Mouse (Mus musculus) stomach, embryonic 14.5 days (tissue): ENCODE results near the gene Hlcs. TPM values are rescaled to one million over a fixed set of nuclear protein-coding genes. Genes with fewer than 3 reads are reported as not detected.

Experiments used
- ATAC-seq: fragments of 200-750 bp; cut with Nextera tagmentation; 2 replicates; pipeline ENCODE4 v1.8.0; 2017; ENCODE audit warnings: low read depth, moderate TSS enrichment; ENCODE audit not compliant: insufficient number of reproducible peaks, insufficient read depth, low FRiP score
- H3K27ac ChIP-seq: fragments of 300-500 bp; sonication (generic); 2 replicates; pipeline ENCODE4 v1.5.1; 2014; ENCODE audit warnings: mild to moderate bottlenecking, low read length, moderate library complexity, mixed read lengths
- H3K27me3 ChIP-seq: fragments of 300-500 bp; sonication (generic); 2 replicates; pipeline ENCODE4 v1.6.1; 2014; ENCODE audit warnings: low read length, control low read depth, mixed read lengths; ENCODE audit not compliant: control insufficient read depth, insufficient read depth
- H3K36me3 ChIP-seq: fragments of 300-500 bp; sonication (generic); 2 replicates; pipeline ENCODE4 v1.6.1; 2014; ENCODE audit warnings: mild to moderate bottlenecking, control low read depth, low read length, moderate library complexity, mixed read lengths; ENCODE audit not compliant: control insufficient read depth, insufficient read depth
- H3K4me1 ChIP-seq: fragments of 300-500 bp; sonication (generic); 2 replicates; pipeline ENCODE4 v1.6.1; 2014; ENCODE audit warnings: low read length, control low read depth, mixed read lengths; ENCODE audit not compliant: control insufficient read depth, insufficient read depth
- H3K4me2 ChIP-seq: fragments of 300-500 bp; sonication (generic); replicated peaks from 2 replicates; pipeline ENCODE4 v1.6.1; 2014; ENCODE audit warnings: low read depth, low read length, control low read depth
- H3K4me3 ChIP-seq: fragments of 300-500 bp; sonication (generic); 2 replicates; pipeline ENCODE4 v1.5.1; 2014; ENCODE audit warnings: low read depth, low read length, control low read depth
- H3K9ac ChIP-seq: fragments of 300-500 bp; sonication (generic); replicated peaks from 2 replicates; pipeline ENCODE4 v1.6.1; 2014; ENCODE audit warnings: low read depth, mild to moderate bottlenecking, control low read depth, low read length, moderate library complexity, mixed read lengths
- H3K9me3 ChIP-seq: fragments of 300-500 bp; sonication (generic); 2 replicates; pipeline ENCODE4 v1.6.1; 2016; ENCODE audit warnings: low read depth, low read length, control low read depth; ENCODE audit not compliant: control insufficient read depth
- WGBS: fragments of 180-500 bp; shearing (Covaris S2); extraction: QIAGEN DNeasy Blood & Tissue Kit; methylation state at CpG from one replicate; pipeline ENCODE4 v1.1.7; 2014; 5-methylcytosine and 5-hydroxymethylcytosine counted together
- polyA plus RNA-seq: library from polyadenylated mRNA; unstranded; fragments of >200 nt; fragmentation: Nextera tagmentation; extraction: Ambion mirVana; gene quantifications from 2 replicates; pipeline ENCODE4 v1.2.1, GENCODE M21; 2014

The Hlcs gene
- polyA plus RNA-seq, 1 experiment from 2014 or later: 10.8 TPM

DNA sequence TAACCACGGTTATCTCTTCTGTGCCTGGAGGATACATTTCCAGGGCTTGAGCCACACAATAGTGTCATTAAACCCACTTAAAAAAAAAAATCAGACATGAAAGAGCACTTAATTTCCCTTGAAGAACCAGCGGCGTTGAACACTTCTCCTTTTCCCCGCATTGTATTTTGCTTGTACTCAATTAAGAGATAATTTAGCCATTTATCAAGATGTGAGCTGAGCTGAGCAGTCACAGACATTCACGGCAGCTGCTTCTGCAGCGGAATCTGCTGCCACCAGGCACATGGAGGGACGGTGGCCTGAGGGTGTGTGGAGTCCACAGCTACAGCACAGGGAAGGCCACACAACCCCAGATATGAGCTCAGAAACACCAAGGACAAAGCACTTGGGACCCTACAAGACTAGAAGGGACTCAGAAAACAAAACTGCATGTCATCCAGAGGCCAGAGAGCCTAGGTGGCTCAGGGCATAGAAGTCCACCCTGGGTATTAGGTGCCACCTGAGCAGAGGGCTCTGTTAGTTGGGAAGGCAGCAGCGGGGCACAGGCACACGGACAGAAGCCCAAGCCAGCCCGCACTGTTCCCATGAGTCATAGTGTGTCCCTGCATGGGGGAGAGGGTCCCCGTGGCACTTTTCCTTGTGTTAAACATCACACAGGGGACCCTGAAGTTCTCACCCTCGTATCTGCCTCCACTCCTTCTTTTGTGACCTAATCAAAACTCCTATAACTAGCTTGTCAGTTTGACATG is 133.1 kb downstream of the Hlcs start:
- ATAC-seq: no peak
- H3K4me2 ChIP-seq: no peak overlapping the region
- no peak overlapping the region for H3K4me3 ChIP-seq
- no peaks in the 10 kb centered on the region for H3K9me3 ChIP-seq
- H3K4me1 ChIP-seq: peaks cover 12% of the 10 kb centered on the region
- no peak overlapping the region for H3K27ac ChIP-seq
- H3K9ac ChIP-seq: no peak overlapping the region
- H3K27me3 ChIP-seq: no peaks in the 10 kb centered on the region
- H3K36me3 ChIP-seq: no peaks in the 10 kb centered on the region
- 51% methylated on average over 12 of the region's 12 CpGs for WGBS

DNA sequence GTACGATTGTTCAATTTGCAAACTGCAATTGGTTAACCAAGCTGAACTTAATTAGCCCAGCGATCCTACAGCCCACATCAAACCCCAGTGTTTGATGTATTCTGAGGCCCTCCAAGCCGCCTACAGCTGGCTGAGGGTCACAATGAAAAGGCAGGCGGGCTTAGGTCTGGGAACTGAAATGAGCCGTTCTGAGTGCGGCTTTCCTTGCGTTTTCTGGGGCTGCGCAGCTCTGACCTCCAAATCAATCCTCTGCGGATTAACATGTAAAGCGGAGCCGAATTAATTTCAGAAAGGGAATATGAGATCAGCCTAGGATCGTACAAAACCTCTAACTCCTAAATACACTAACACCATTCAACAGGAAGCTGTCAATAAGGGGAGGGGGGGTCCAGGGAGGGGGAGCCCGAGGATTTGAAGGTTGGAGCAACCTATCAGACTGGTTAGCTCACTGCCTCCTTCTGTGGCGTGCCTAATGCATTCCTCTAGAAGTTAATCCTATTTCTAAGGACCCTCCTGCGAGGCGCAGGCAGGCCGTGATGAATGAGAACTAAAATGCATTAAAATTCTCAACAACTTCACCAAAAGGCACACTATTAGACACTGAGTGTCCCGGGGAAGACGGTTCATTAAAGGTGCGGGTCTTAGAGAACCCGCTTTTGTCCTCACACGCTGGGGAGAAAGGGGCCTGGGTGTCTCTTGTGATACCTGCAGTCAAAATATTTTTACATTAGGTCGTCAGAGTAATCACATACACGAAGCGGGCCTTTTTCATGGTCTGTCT is 133.8 kb downstream of the Hlcs start:
- WGBS: 27% methylated on average over 25 of the region's 25 CpGs
- H3K27ac ChIP-seq: no peak overlapping the region
- no peak overlapping the region for H3K9ac ChIP-seq
- no peak overlapping the region for H3K4me3 ChIP-seq
- peaks cover 12% of the 10 kb centered on the region for H3K4me1 ChIP-seq
- H3K27me3 ChIP-seq: no peaks in the 10 kb centered on the region
- no peaks in the 10 kb centered on the region for H3K36me3 ChIP-seq
- no peak for ATAC-seq
- H3K9me3 ChIP-seq: no peaks in the 10 kb centered on the region
- no peak overlapping the region; the same call in 1 of the 2 replicates for H3K4me2 ChIP-seq

DNA sequence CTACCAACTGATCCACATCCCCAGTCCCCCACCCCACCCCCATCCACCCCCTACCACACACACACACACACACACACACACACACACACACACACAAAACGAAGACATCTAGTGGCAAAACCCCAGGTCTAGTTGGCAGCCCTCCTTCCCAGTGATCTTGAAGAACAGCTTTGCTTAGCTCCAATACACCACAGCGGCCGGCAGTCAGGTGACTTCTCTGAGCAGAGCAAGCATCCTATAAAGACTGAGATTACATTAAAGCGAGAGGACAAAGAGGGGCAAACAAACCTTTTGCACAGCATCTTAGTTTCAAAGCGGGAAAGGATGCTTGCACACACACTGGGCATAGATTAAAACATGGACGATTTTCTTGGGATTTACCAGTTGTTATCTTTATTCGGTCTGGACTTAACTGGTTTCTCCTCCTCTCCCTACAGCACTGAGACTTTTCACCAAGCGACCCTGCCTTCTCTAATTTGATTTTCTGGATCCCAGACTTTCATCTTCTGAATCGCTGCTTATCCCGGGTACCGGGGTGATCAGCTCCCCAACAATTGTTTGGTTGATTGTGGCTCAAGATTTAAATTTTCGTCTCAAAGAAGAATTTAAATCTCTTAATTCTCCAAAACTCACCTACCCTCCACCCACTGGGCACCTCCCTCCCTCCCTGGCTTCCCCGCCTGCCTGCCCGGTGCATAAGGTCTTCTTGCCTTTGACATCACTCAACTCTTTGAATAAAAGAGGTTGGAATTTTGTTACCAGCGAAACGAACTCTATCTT is 134.7 kb downstream of the Hlcs start:
- H3K4me3 ChIP-seq: no peak overlapping the region
- peaks cover 12% of the 10 kb centered on the region for H3K4me1 ChIP-seq
- no peak overlapping the region for H3K27ac ChIP-seq
- 69% methylated on average over 16 of the region's 16 CpGs for WGBS
- H3K4me2 ChIP-seq: no peak overlapping the region
- no peak for ATAC-seq
- H3K27me3 ChIP-seq: no peaks in the 10 kb centered on the region
- H3K36me3 ChIP-seq: no peaks in the 10 kb centered on the region
- no peaks in the 10 kb centered on the region for H3K9me3 ChIP-seq
- H3K9ac ChIP-seq: no peak overlapping the region

DNA sequence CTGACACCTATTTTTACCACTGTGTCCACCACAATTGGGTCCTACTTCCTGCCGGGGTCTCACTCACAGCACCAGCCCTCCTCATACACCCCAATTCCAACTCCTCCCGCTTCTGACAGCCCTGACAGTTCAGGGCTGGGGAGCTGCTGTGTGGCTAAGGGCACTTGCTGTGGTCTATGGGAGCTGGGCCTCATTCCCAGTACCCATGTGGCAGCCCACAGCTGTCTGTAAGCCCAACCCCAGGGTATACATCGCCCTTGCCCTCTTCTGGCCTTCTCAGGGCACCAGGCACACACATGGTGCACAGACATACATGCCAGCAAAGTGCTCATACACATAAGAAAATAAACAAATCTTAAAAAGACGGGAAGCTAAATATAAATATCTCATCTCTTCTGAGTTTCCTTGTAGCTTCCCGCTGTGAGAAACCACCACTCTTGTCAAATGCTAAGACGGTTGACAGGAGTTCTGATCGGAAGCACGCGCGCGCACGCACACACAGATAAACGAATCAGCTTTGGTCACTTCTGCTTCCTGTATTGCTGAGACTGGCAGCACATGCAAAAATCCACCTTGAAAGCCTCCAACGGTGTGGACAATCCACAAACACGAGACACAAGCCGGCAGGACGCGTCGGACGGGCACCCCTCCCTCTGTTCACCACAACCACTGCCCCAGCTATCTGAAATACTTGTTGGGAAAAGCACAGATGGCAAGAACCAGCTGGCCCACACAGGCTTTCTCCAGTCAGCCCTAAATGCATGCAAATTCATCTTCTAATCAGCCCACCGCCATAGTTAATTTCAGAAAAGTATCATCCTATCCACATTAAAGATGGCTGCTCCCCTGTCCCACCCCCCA is 136.1 kb downstream of the Hlcs start:
- H3K9ac ChIP-seq: no peak overlapping the region
- no peaks in the 10 kb centered on the region for H3K36me3 ChIP-seq
- peaks cover 12% of the 10 kb centered on the region for H3K4me1 ChIP-seq
- no peak overlapping the region for H3K27ac ChIP-seq
- no peaks in the 10 kb centered on the region for H3K9me3 ChIP-seq
- no peak overlapping the region for H3K4me2 ChIP-seq
- no peak for ATAC-seq
- no peak overlapping the region for H3K4me3 ChIP-seq
- H3K27me3 ChIP-seq: no peaks in the 10 kb centered on the region
- WGBS: 79% methylated on average over 21 of the region's 21 CpGs

DNA sequence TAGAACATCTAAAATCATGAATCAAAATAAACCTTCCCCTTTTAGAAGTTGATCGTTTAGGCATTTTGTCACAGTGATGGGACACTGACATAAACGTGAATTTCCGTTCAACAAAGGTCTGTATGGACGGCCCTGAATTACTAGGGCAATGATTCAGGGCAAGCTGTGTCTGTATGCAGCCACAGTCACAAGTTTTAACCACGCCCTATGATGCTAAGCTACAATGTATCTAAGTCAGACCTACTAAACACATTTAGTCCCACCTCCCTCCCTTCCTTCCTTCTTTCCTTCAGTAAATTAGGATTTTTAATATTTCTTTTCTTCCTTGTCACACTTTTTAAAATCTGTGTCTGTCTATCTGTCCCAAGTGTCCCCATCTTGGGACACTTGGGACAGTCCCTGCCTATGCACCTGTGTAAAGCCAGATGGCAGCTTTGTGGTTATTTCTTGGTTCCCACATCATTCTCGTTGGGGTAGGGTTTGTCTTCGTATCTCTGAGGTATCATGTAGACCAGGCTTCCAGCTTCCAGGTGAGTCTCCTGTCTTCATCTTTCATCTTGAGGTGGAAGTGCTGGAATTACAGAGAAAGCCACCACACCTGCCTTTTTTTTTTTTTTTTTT is 137.9 kb downstream of the Hlcs start:
- Histone ChIP-seq H3K4me1 (peaks cover 12% of the 10 kb centered on the region), H3K4me2 (no peak overlapping the region), H3K9ac (no peak overlapping the region), H3K4me3 (no peak overlapping the region), H3K27me3 (no peaks in the 10 kb centered on the region), H3K36me3 (no peaks in the 10 kb centered on the region), H3K27ac (no peak overlapping the region), H3K9me3 (no peaks in the 10 kb centered on the region)
- no peak for ATAC-seq
- 71% methylated on average over 7 of the region's 7 CpGs for WGBS

DNA sequence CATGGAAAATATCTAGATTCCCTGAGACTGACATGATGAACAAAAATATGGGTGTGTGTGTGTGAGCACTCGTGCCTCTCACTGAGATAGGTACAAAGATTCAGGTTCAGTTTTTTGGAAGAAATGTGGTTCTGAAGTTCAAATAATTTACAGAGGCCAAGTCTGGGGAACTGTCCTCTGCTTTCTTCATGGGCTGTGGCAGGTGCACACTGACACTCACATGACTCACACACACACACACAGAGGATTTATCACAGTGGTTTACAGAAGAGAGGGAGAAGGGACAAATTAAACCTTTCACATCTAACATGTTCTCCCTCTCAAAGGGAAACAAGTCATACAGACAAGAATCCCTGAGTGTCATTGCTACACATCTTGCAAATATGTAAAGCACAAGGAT is 140.0 kb downstream of the Hlcs start:
- Histone ChIP-seq H3K27ac (no peak overlapping the region), H3K9ac (no peak overlapping the region), H3K4me1 (no peaks in the 10 kb centered on the region), H3K4me2 (no peak overlapping the region), H3K36me3 (no peaks in the 10 kb centered on the region), H3K4me3 (no peak overlapping the region), H3K9me3 (no peaks in the 10 kb centered on the region), H3K27me3 (no peaks in the 10 kb centered on the region)
- no peak for ATAC-seq
- 78% methylated on average over 1 of the region's 1 CpGs for WGBS

DNA sequence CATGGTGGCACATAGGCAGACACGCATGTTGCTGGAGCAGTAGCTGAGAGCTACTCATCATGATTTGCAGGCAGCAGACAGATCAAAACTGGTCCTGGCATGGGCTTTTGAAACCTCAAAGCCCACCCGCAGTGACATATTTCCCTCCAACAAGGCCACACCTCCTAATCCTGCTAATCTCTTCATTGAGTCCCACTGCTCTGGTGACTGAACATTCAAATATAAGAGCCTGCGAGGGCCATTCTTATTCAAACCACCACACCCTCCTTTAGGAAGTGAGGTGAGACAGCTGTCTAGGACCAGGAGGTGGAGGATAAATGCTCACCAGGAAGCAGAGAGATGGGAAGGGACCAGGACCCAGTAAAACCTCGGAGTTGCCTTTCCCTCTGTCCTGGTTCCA is 143.2 kb downstream of the Hlcs start:
- WGBS: 52% methylated on average over 4 of the region's 4 CpGs
- Histone ChIP-seq H3K4me1 (peaks cover 1% of the 10 kb centered on the region; the same call in 1 of the 2 replicates), H3K4me3 (no peak overlapping the region), H3K9ac (no peak overlapping the region), H3K36me3 (no peaks in the 10 kb centered on the region), H3K27ac (no peak overlapping the region), H3K27me3 (no peaks in the 10 kb centered on the region), H3K9me3 (no peaks in the 10 kb centered on the region), H3K4me2 (no peak overlapping the region)
- no peak for ATAC-seq
